Mouse (Mus musculus) myocyte (in vitro differentiated cells): ENCODE measurements around the gene Pyroxd2. TPM values are rescaled to one million over a fixed set of nuclear protein-coding genes. Genes with fewer than 3 reads are reported as not detected.

Source experiments
- H3K27me3 ChIP-seq: one replicate; pipeline ENCODE4 v1.6.1; 2011; ENCODE audit not compliant: control insufficient read depth, insufficient read depth, insufficient read length
- H3K36me3 ChIP-seq: one replicate; pipeline ENCODE4 v1.6.1; 2011; ENCODE audit not compliant: control insufficient read depth, insufficient read depth
- H3K4me2 ChIP-seq: one replicate; pipeline ENCODE4 v1.6.1; 2011; ENCODE audit warnings: low read depth, control low read depth
- H3K4me3 ChIP-seq: one replicate; pipeline ENCODE4 v1.5.1; 2011; ENCODE audit warnings: mild to moderate bottlenecking, control low read depth, moderate library complexity
- H3K79me2 ChIP-seq: one replicate; pipeline ENCODE4 v1.6.1; 2011; ENCODE audit not compliant: control insufficient read depth, insufficient read depth
- H3ac ChIP-seq: one replicate; pipeline ENCODE4 v1.6.1; 2011; ENCODE audit not compliant: control insufficient read depth, insufficient read length
- CEBPB ChIP-seq: IDR thresholded peaks from 2 replicates; pipeline ENCODE4 v1.6.1; 2011; ENCODE audit warnings: mild to moderate bottlenecking, moderate library complexity; ENCODE audit not compliant: poor library complexity, insufficient read depth, severe bottlenecking
- E2F4 ChIP-seq: IDR thresholded peaks from one replicate; pipeline ENCODE4 v1.6.1; 2011; ENCODE audit warnings: mild to moderate bottlenecking, control low read depth, moderate library complexity; ENCODE audit not compliant: insufficient read depth
- MAX ChIP-seq: IDR thresholded peaks from one replicate; pipeline ENCODE4 v1.6.1; 2011; ENCODE audit warnings: low read depth, mild to moderate bottlenecking, control low read depth
- MYOD1 ChIP-seq, 3 experiments: IDR thresholded peaks; one replicate each; pipeline ENCODE4 v1.6.1; 2011; ENCODE audit warnings: control low read depth in 2 of 3, low read depth in 2 of 3, mild to moderate bottlenecking in 2 of 3, moderate library complexity in 1 of 3; ENCODE audit not compliant: insufficient read length in 2 of 3, control insufficient read depth in 1 of 3
- MYOG ChIP-seq, 3 experiments: IDR thresholded peaks; one replicate each; pipeline ENCODE4 v1.6.1; 2011; ENCODE audit warnings: control low read depth in 2 of 3, low read depth in 2 of 3, mild to moderate bottlenecking in 2 of 3; ENCODE audit not compliant: insufficient read length in 2 of 3, control insufficient read depth in 1 of 3, insufficient read depth in 1 of 3
- POLR2A ChIP-seq: IDR thresholded peaks from one replicate; pipeline ENCODE4 v1.6.1; 2011; ENCODE audit warnings: low read depth, mild to moderate bottlenecking, control low read depth, moderate library complexity; ENCODE audit not compliant: insufficient read length
- POLR2AphosphoS2 ChIP-seq: IDR thresholded peaks from one replicate; pipeline ENCODE4 v1.6.1; 2011; ENCODE audit warnings: low read depth, control low read depth; ENCODE audit not compliant: insufficient read length
- REST ChIP-seq: IDR thresholded peaks from one replicate; pipeline ENCODE4 v1.6.1; 2011; ENCODE audit warnings: mild to moderate bottlenecking, control low read depth, moderate library complexity; ENCODE audit not compliant: insufficient read depth, insufficient read length
- SRF ChIP-seq: IDR thresholded peaks from one replicate; pipeline ENCODE4 v1.6.1; 2011; ENCODE audit warnings: low read depth; ENCODE audit not compliant: control insufficient read depth, insufficient read length
- TCF12 ChIP-seq: IDR thresholded peaks from one replicate; pipeline ENCODE4 v1.6.1; 2011; ENCODE audit warnings: mild to moderate bottlenecking, control low read depth; ENCODE audit not compliant: poor library complexity, insufficient read depth, severe bottlenecking
- TCF3 ChIP-seq: IDR thresholded peaks from one replicate; pipeline ENCODE4 v1.6.1; 2011; ENCODE audit warnings: low read depth, control low read depth; ENCODE audit not compliant: insufficient read length
- USF1 ChIP-seq: IDR thresholded peaks from one replicate; pipeline ENCODE4 v1.6.1; 2011; ENCODE audit warnings: low read depth, mild to moderate bottlenecking, control low read depth, moderate library complexity
- polyA plus RNA-seq: library from polyadenylated mRNA; unstranded; fragments of >200 nt; fragmentation: generic; extraction: Trizol; gene quantifications from one replicate; pipeline ENCODE4 v1.2.1, GENCODE M21; 2012; ENCODE audit warnings: missing spikeins

Gene Pyroxd2
- polyA plus RNA-seq, 1 experiment, result 0.37 TPM

GRCm38 (mm10) chr19:42713770-42714169 is 38.8 kb downstream of the Pyroxd2 start:
- Histone ChIP-seq H3K79me2 (no peaks in the 10 kb centered on the region), H3K36me3 (no peaks in the 10 kb centered on the region), H3ac (no peak overlapping the region), H3K27me3 (peaks cover 6% of the 10 kb centered on the region), H3K4me3 (no peak overlapping the region), H3K4me2 (no peak overlapping the region)
- TF ChIP-seq REST, result no peak
- no peak for TF ChIP-seq E2F4
- TF ChIP-seq MYOG (IDR thresholded peaks at IDR 0.05; ENCODE audit: control insufficient read depth in 1 of 3, insufficient read depth in 1 of 3, insufficient read length in 2 of 3, low read depth in 2 of 3), result no peak
- no peak for TF ChIP-seq CEBPB
- no peak for TF ChIP-seq TCF12
- no peak for TF ChIP-seq POLR2AphosphoS2
- TF ChIP-seq USF1, result no peak

DNA sequence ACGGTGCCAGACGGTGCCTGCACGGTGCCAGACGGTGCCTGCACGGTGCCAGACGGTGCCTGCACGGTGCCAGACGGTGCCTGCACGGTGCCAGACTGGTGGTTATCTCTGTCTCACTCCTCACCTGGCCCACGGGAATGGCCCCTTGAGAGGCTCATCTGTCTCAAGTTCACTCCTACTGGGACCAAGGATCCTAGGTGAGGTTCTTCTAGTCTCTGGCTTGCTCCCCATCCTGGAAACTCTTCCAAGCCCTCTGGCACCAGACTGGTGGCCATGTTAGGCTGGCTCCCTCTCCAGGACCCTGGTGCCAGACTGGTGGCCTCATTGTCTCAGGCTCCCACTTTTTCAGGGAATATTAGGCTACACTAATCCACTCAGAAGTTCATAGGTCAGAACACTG is 53.1 kb downstream of the Pyroxd2 start:
- H3K4me3 ChIP-seq, result no peak overlapping the region
- no peak overlapping the region for H3K4me2 ChIP-seq
- H3K79me2 ChIP-seq, result no peaks in the 10 kb centered on the region
- TF ChIP-seq TCF3 (no peak), POLR2A (no peak), REST (no peak), CEBPB (no peak), E2F4 (no peak), MYOD1 (IDR thresholded peaks at IDR 0.05; ENCODE audit: control insufficient read depth in 1 of 3, insufficient read length in 2 of 3, low read depth in 2 of 3) (no peak), TCF12 (no peak), USF1 (no peak), POLR2AphosphoS2 (no peak), MAX (no peak)
- H3ac ChIP-seq, result no peak overlapping the region
- H3K27me3 ChIP-seq, result peaks cover 23% of the 10 kb centered on the region
- H3K36me3 ChIP-seq, result no peaks in the 10 kb centered on the region

- H3K4me2 ChIP-seq, result no peak overlapping the region
- no peaks in the 10 kb centered on the region for H3K79me2 ChIP-seq
- H3K36me3 ChIP-seq, result no peaks in the 10 kb centered on the region
- peaks cover 18% of the 10 kb centered on the region for H3K27me3 ChIP-seq
- no peak overlapping the region for H3K4me3 ChIP-seq
- H3ac ChIP-seq, result no peak overlapping the region
- TF ChIP-seq MYOG (IDR thresholded peaks at IDR 0.05; ENCODE audit: control insufficient read depth in 1 of 3, insufficient read depth in 1 of 3, insufficient read length in 2 of 3, low read depth in 2 of 3), result no peak
- TF ChIP-seq TCF12, result no peak
- TF ChIP-seq POLR2A, result no peak
- TF ChIP-seq POLR2AphosphoS2, result no peak
- TF ChIP-seq E2F4, result no peak
- TF ChIP-seq MAX, result no peak
- TF ChIP-seq REST, result no peak
- TF ChIP-seq CEBPB, result no peak
- no peak for TF ChIP-seq SRF
- TF ChIP-seq TCF3, result no peak
- no peak for TF ChIP-seq USF1
- TF ChIP-seq MYOD1 (IDR thresholded peaks at IDR 0.05; ENCODE audit: control insufficient read depth in 1 of 3, insufficient read length in 2 of 3, low read depth in 2 of 3), result no peak
Observed at GRCm38 (mm10) chr19:42698576-42698975, 54.0 kb downstream of the Pyroxd2 start.

DNA sequence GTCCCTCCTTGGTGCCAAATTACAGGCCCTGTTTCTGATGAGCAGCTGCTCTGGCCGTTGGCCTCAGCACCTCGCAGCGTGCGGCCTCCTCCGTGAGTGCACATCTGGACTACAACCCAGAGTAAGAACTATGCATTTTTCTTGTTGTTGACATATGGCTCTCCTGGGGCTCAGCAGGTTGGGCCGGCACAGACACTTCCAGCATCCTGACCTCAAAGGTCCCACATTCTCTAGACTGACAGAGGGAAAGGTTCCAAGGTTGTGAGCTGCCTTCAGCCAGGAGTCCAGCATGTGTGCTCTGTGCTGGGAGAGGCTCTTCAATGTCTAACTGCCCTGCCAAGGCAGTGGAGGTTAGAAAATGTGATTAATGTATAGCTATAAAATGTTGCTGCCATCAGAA is 55.2 kb downstream of the Pyroxd2 start:
- H3K79me2 ChIP-seq, result no peaks in the 10 kb centered on the region
- no peak overlapping the region for H3K4me3 ChIP-seq
- no peak overlapping the region for H3ac ChIP-seq
- H3K4me2 ChIP-seq, result no peak overlapping the region
- no peak for TF ChIP-seq CEBPB
- no peak for TF ChIP-seq POLR2A
- no peak for TF ChIP-seq MYOD1 (IDR thresholded peaks at IDR 0.05; ENCODE audit: control insufficient read depth in 1 of 3, insufficient read length in 2 of 3, low read depth in 2 of 3)
- no peak for TF ChIP-seq SRF
- peaks cover 12% of the 10 kb centered on the region for H3K27me3 ChIP-seq
- no peaks in the 10 kb centered on the region for H3K36me3 ChIP-seq

GRCm38 (mm10) chr19:42690256-42690655 is 62.3 kb downstream of the Pyroxd2 start:
- no peaks in the 10 kb centered on the region for H3K27me3 ChIP-seq
- no peaks in the 10 kb centered on the region for H3K79me2 ChIP-seq
- H3K36me3 ChIP-seq, result no peaks in the 10 kb centered on the region
- no peak overlapping the region for H3K4me3 ChIP-seq
- no peak for TF ChIP-seq MAX
- TF ChIP-seq MYOD1 (IDR thresholded peaks at IDR 0.05; ENCODE audit: control insufficient read depth in 1 of 3, insufficient read length in 2 of 3, low read depth in 2 of 3), result no peak
- no peak for TF ChIP-seq USF1
- no peak for TF ChIP-seq CEBPB
- no peak for TF ChIP-seq POLR2A
- no peak for TF ChIP-seq POLR2AphosphoS2
- no peak for TF ChIP-seq TCF12
- no peak for TF ChIP-seq E2F4
- TF ChIP-seq SRF, result no peak
- TF ChIP-seq TCF3, result no peak
- no peak for TF ChIP-seq REST
- no peak for TF ChIP-seq MYOG (IDR thresholded peaks at IDR 0.05; ENCODE audit: control insufficient read depth in 1 of 3, insufficient read depth in 1 of 3, insufficient read length in 2 of 3, low read depth in 2 of 3)
- no peak overlapping the region for H3K4me2 ChIP-seq
- H3ac ChIP-seq, result no peak overlapping the region
